Mouse (Mus musculus) ovary, postnatal 10 days (tissue): ENCODE measurements at regions not wholly inside any gene's neighbourhood (a gene's known extent, or its start where the extent isn't known, plus 50 kb on each side); places are given as distances from the start of the nearest gene placed in this dataset.

Experiments used
- DNase-seq: peaks from one replicate; pipeline ENCODE4 v3.0.0; 2022; ENCODE audit warnings: low spot score

GRCm38 (mm10) chr1:76491187-76491586 is 945.1 kb downstream of the Slc4a3 start:
- DNase-seq = no peak

GRCm38 (mm10) chr1:76505150-76505549 is 959.1 kb downstream of the Slc4a3 start:
- DNase-seq = no peak

DNA sequence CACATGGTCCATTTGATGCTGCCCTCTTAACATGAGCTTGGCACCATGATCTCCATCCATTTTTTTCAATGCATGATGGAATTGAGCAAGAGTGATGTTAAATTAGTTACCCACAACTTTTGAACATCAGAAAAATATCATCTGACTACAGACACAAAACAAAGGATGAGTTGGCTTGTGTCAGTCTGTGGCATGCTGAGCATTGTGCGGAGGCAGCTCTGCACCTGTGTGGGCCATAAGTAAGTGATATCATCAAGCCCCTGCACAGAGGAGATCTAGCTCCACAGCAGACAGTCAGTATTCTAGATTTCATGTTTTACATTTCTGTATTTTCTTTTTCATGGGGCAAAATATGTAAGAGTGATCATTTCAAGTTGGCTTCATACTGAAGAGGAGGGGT is 962.8 kb downstream of the Slc4a3 start:
- DNase-seq = no peak

DNA sequence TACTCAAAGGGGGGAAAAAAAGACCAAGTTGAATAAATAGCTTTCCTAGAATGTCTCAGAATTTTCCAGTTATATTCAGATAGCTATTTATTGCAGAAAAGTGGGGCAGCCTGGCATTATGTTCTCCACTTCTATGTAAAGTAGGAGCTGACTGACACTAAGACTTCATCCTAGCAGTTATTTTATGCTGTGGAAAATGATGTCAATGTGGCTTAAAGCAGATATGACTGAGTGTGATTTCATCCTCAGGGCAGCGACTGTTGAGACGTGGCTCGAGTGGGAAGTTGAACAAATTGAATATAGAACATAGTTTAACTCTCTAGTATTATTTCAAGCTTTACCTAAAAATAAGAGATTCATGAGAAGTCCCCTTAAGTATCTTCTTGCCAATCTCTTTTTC is 963.4 kb downstream of the Slc4a3 start:
- DNase-seq = no peak

DNA sequence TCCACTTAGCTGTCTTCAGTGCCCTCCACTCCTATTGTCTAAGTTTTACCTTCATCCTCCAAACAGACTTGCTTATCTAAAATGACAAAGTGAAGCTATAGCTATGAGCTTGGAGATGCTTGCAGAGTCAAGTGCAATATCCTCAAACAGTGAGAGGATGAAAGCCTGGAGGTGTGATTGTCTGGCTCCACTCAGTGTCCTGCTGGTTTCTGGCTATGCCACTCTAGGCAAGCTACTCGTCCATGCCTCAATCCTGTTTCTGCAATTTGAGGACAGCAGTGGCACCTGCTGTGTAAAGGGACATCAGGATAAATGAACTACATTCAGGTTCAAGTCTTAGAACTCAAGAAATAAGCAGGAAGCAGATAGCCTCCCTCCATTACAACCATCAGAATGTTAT is 966.1 kb downstream of the Slc4a3 start:
- DNase-seq = no peak

- no peak for DNase-seq
These were observed 967.4 kb downstream of the Slc4a3 start for GRCm38 (mm10) chr1:76513490-76513889.

- DNase-seq = no peak
These were observed 983.5 kb downstream of the Slc4a3 start for GRCm38 (mm10) chr1:76529531-76529930.

DNA sequence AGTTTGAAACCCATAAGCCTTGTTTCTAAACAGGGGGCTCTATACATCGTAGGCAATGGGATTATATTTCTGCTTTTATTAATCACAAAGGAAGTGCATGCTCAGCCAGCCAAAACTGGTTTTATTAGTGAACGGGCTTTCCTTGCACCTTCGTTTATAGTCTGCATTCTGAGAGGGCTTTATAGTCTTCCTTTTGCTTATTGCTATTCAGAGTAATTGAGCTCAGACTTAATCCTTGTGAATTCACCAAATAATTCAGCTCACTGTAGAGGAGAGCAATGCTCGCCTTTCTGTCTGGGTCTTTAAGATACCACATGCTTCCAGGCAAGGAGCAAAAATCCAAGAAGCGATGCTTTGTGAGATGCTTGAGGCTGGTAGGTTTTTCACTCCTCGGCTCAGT is 984.3 kb downstream of the Slc4a3 start:
- DNase-seq = no peak

DNA sequence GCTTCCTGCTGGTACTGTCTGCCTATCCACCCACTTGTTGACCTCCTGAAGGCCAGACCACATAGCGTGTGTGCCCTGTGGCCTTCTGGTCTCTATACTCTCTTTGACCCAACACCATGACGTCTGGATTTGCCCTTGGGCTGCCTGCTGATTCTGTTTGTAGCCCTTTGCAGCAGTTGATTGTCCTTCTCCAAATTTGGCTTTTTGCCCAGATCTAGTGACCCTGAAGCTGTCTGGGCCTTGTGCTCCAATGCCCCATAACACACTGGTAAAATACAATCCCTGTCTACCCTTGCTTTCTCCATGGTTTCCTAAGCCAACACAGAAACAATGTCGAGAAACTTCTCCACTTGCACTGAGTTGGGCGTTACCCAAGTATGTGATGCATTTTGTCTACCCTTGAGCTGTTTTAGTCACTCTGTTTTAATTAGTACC is 979.3 kb downstream of the Epha4 start:
- no peak for DNase-seq

GRCm38 (mm10) chr1:76540529-76540928 is 974.4 kb downstream of the Epha4 start:
- DNase-seq = no peak

DNA sequence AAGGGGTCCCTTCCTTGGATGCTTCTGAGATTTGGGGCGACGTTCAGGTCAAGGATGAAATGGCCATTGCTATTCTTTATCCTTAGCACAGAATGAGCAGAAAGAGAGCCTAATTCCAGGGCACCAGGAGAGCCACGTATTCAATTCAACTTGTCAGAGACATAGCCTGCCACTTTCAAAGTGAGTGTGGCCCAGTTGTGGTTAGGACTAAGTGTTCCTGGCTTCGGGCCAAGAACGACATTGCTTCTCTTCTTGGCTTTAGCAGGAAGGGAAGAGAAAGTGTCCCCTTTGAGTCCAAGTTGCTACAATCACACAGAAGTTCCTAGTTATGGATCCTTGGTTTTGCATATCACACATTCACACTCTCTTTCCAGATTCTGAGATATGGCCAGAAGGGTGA is 964.0 kb downstream of the Epha4 start:
- no peak for DNase-seq

GRCm38 (mm10) chr1:76559441-76559840 is 955.4 kb downstream of the Epha4 start:
- DNase-seq = no peak

DNA sequence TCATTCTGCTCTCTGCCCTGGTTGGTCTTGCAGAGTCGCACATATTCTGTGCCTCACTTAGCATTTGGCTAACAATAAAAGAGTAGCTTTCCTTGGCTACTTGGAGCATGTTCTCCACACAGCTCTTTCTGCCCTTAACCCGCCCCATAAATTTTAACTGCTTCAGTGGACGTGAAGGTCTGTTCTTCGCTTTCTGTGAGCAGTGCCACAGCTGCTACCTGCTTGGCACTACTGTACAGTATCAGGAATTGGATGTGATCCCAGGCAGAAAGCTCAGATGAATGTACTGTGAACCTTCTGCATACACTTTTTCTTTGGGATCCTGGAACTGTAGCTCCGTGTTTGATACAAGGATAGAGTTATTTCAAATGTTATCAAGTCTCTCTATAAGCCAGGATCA is 939.4 kb downstream of the Epha4 start:
- no peak for DNase-seq

GRCm38 (mm10) chr1:76585921-76586320 is 929.0 kb downstream of the Epha4 start:
- DNase-seq = no peak

- no peak for DNase-seq
These were observed 889.1 kb downstream of the Epha4 start for GRCm38 (mm10) chr1:76625831-76626230.

DNA sequence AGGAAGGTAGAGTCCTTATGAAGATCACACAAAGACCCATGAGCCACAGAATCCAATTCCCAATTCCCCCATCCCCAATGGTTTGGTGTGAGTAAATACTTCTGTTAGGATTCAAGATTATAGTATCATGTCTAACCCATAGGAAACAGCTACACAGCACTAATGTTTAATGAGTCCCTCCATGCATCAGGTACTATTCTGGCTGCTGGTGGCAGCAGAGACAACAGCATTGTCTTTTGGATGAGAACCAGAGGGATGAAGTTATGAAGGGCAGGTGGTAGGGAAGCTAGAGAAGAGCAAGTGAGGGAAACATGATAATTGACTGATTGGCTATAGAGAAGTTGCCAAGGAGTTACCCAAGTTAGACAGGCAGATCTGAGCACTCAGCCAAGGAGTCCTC is 885.0 kb downstream of the Epha4 start:
- no peak for DNase-seq

DNA sequence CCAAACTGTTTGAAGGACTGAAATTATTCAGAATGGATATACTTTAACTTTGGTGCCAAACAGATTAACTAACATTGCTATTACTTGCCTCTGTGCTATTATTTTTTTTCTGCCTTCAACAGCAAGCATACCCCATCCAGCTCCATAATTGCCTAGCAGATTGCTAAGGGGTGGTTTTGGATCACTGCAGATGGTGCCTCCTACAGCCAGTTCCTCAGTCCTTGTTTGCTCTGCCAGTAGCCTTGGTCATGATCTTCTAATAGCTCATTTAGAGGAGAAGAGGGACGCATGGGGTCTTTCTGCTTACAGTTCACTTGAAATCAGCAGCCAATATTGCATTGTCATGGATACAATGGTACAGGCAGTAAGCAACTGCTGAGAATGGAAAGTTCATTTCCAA is 880.8 kb downstream of the Epha4 start:
- no peak for DNase-seq

- DNase-seq = no peak
These were observed 877.4 kb downstream of the Epha4 start for GRCm38 (mm10) chr1:76637268-76638009.

DNA sequence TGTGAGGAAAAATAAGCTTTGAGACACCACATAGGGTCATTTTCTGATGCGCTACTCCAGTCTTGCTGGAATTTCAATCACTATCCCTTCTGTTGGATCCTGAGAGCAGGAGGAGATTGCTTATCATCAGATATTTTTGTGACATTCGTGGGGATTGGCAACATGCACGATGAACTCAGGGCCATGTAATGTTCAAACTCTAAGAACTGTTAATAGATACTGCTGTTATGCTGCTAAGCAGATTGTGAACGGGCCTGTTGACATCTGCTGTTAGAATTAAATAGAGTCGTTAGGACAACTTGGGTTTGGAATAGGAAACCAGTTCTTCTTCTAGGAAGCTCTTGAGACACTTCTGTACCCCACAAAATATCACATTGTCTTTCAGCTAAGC is 876.9 kb downstream of the Epha4 start:
- no peak for DNase-seq

DNA sequence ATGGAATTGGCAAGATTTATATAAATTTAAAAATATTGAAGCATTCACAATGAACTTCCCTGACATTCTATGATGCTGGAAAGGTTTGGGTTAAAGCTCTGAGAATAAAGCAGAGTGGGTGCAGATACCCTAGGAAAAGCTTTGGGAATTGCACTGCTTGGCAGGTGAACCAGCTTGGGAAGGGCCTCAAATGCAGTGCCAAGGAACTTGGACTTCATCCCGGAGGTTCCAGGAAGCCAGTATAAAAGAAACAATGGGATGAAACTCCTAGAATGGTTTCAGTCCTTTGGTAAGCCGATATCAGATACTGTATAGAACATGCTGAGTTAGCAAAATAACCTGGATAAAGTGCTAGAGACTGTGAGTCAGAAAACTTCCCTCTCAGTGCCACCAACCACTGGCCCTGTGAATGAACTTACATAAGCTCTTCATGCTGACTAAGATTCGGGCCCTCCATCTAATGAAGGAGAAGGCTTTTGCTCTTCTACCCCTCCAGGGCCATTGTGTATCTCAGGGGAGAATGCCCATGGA is 873.6 kb downstream of the Epha4 start:
- no peak for DNase-seq

- DNase-seq = no peak
These were observed 872.2 kb downstream of the Epha4 start for GRCm38 (mm10) chr1:76642703-76643102.

DNA sequence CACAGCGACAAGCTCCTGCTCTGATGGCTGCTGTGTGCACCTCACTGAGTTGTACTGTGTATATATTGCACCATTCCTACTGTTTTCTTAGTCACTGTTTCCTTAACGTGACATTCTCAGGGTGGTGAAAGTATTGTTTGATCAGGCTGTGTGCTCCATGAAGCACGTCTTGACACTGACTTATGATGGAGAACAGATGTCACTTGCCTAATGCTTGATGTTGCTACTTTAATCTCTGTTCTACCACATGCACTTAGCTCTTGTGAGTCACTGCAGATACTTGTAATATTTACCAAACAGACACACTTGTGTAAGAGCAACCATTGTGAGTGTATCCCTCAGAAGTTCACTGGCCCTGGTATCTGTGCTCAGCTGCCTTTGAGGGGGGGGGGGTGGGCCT is 870.0 kb downstream of the Epha4 start:
- DNase-seq = no peak

GRCm38 (mm10) chr1:76654826-76655225 is 860.1 kb downstream of the Epha4 start:
- no peak for DNase-seq

DNA sequence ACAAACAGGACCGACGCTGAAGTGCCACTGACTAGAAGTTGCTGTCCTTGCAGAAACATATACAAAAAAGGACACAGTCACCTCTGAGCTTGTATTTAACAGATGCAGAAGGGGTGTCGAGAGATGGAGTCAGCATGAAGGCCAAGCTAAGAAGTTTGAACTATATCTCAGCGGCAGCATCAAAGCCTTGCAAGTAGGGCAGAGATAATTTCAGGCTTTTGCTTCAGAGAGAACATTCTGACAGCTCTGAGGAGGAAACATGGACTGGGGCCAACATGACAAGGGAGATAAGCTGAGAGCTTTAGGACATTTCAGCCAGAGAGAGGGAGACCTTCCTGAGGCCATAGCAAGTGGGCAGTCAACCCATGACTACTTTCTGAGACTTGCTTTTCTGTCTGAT is 856.7 kb downstream of the Epha4 start:
- no peak for DNase-seq
